Mouse (Mus musculus) cortical plate, adult 2 months (tissue): ENCODE data around the gene Fam129a.

Source experiments
- CTCF ChIP-seq: fragments of 200-500 bp; IDR thresholded peaks from 2 replicates; pipeline ENCODE4 v1.5.1; 2011; ENCODE audit warnings: mild to moderate bottlenecking, control low read depth, low read length; ENCODE audit not compliant: insufficient read depth; ENCODE audit errors: extremely low read depth
- POLR2A ChIP-seq: fragments of 200-500 bp; IDR thresholded peaks from 2 replicates; pipeline ENCODE4 v1.6.1; 2011; ENCODE audit warnings: mild to moderate bottlenecking, low read length, control low read depth; ENCODE audit not compliant: insufficient read depth; ENCODE audit errors: extremely low read depth

GRCm38 (mm10) chr1:151679883-151680613 is 109.1 kb downstream of the Fam129a start:
- no peak for TF ChIP-seq CTCF
- no peak for TF ChIP-seq POLR2A
